Mouse (Mus musculus): ENCODE data around the gene Smok3c.

GRCm38 (mm10) chr5:138083318-138083900 lies 30.4 kb downstream of the Smok3c start:
- TF ChIP-seq CTCF (IDR thresholded peaks at IDR 0.05; ENCODE audit: control insufficient read depth, insufficient read depth, insufficient read length) (no peak), CEBPB (IDR thresholded peaks at IDR 0.05; ENCODE audit: low read depth) (no peak), USF1 (IDR thresholded peaks at IDR 0.05; ENCODE audit: low read depth) (no peak), MAX (IDR thresholded peaks at IDR 0.05) (no peak), FOSL1 (IDR thresholded peaks at IDR 0.05; ENCODE audit: insufficient read depth, low read length, poor library complexity, severe bottlenecking) (no peak)
